Mouse (Mus musculus): ENCODE data around the gene Fam69a. TPM values are rescaled to one million over a fixed set of nuclear protein-coding genes. Genes with fewer than 3 reads are reported as not detected.
"Not testable (repeated sequence)": the region's sequence is repeated elsewhere in the genome, so short reads cannot be mapped to it uniquely, and the experiment has no call there.

Fam69a gene
- 46.2 and 51.2 TPM in 2 replicates for polyA plus RNA-seq (2015; fragmentation: Nextera tagmentation; extraction: Ambion mirVana)

DNA sequence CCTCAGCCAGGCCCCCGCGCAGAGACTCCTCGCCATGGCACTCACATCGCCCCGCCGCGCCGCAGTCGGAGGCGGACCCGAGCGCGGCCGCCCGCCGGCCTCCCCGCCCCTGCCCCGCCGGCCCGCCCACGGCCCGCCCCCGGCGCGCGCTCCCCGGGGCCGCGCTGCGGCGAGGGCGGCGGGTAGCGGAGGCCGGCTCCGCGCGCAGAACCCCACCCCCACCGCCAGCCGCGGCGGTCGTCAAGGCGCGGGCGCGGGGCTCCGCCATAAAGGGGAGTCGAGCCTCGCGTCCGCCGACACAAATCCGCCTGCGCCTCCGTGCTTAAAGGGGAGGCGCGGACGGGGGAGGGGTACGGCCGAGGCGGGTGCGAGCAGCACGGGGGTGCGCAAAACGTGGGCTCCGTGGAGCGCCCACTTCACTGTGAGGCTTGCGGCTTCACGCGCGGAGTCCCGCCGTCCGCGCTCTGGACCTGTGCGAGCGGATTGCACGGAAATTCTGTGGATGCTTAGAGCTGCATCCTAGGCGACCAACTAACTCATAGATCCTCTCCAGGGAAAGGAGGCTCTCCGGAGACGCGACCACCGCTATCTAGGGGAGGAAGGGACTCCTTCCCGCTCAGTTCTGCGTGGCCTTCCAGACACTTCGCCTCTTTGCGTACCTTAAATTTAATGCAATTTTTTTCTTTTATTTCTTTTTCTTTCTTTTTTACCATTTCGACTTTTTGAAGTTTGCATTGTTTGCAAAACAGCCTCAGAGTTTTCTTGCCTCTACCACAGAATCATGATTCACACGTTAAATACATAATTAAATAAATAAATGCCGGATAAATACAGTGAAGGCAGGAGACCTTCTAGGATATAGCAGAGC is at the start of gene Fam69a:
Gene Fam69a (minus strand): TSS at position 119 of the 868 bp plus-strand sequence.
- peak; percentile 94 for ATAC-seq (ENCODE audit: low read depth)
- peak within 1 kb of the TSS; percentile 95 for H3K9ac ChIP-seq
- peaks cover 19% of the 10 kb centered on the region for H3K4me1 ChIP-seq (replicated peaks)

DNA sequence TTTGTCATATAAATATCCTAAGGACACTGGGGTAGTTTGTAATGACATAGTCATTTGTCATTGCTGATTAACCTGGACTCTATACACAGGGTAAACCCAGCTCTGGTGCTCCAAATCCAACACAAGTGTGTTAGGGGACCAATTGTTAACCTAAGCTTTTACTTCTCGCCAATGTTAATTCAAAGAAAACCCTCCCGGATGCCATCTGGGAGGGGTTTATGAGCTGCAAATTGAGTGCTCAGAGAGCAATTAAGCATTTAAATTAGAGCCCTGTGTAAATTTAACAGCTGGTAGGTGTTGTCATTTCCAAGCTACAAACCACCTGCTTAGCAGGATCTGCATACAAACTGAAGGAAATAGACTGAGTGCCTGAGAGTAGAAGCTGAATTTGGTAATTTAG is 48.6 kb upstream of the Fam69a start:
- 3% methylated on average over 2 of the region's 2 CpGs for WGBS
- no peak overlapping the region for H3K9ac ChIP-seq
- no peak overlapping the region for H3K4me3 ChIP-seq
- H3K27ac ChIP-seq (replicated peaks) = no peak overlapping the region
- H3K4me2 ChIP-seq = no peak overlapping the region
- H3K27me3 ChIP-seq = no peaks in the 10 kb centered on the region
- no peaks in the 10 kb centered on the region for H3K36me3 ChIP-seq
- ATAC-seq (ENCODE audit: low read depth) = peak; percentile 91
- H3K4me1 ChIP-seq (replicated peaks) = no peaks in the 10 kb centered on the region
- H3K9me3 ChIP-seq = no peaks in the 10 kb centered on the region

More for the DNA sequence above, at the start of gene Fam69a:
- H3K36me3 ChIP-seq = no peaks in the 10 kb centered on the region
- H3K4me2 ChIP-seq = peak within 1 kb of the TSS; percentile 65
- H3K9me3 ChIP-seq = no peaks in the 10 kb centered on the region
- no peaks in the 10 kb centered on the region for H3K27me3 ChIP-seq
- under 1% methylated on average over 71 of the region's 91 CpGs for WGBS
- H3K27ac ChIP-seq (replicated peaks) = peak within 1 kb of the TSS; percentile 97
- peak within 1 kb of the TSS; percentile 88 for H3K4me3 ChIP-seq

DNA sequence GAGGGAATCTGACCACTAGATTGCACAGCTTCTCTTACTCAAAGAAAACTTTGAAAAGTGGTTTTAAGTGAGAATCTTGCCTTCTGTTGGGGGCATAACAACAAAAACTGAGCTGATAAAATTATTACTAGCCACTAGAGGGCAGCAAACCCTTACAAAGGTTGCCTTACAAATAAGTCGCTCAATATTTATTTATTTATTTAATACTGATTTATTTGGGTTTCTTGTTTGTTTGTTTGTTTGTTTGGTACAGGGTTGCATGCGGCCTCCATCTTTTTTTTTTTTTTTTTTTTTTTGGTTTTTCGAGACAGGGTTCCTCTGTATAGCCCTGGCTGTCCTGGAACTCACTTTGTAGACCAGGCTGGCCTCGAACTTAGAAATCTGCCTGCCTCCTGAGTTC is 47.3 kb upstream of the Fam69a start:
- H3K4me3 ChIP-seq = no peak overlapping the region
- H3K27me3 ChIP-seq = no peaks in the 10 kb centered on the region
- H3K27ac ChIP-seq (replicated peaks) = no peak overlapping the region
- 35% methylated on average over 4 of the region's 4 CpGs for WGBS
- ATAC-seq (ENCODE audit: low read depth) = no peak
- no peaks in the 10 kb centered on the region for H3K9me3 ChIP-seq
- no peak overlapping the region for H3K9ac ChIP-seq
- no peaks in the 10 kb centered on the region for H3K36me3 ChIP-seq
- no peaks in the 10 kb centered on the region for H3K4me1 ChIP-seq (replicated peaks)
- H3K4me2 ChIP-seq = no peak overlapping the region

DNA sequence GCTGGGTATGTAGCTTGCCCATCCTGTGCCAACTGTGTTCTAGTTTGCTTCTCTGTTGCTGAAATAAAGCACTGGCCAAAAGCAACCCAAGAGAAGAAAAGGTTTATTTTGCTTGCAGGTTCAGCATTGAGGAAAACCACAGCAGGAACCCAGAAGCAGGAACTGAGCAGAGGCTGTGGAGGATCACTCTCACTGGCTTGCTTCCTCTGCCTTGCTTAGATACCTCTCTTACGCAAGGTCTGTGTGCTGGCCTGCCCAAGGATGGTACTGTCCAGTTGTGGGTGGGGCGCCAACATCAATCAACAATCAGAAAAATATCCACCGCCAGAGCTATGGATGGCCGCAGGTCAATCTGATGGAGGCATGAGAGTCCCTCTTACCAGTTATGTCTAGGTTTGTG is 44.4 kb upstream of the Fam69a start:
- WGBS = 94% methylated on average over 4 of the region's 4 CpGs
- no peak overlapping the region for H3K4me3 ChIP-seq
- H3K27me3 ChIP-seq = no peaks in the 10 kb centered on the region
- H3K9ac ChIP-seq = no peak overlapping the region
- H3K9me3 ChIP-seq = no peaks in the 10 kb centered on the region
- H3K36me3 ChIP-seq = no peaks in the 10 kb centered on the region
- ATAC-seq (ENCODE audit: low read depth) = no peak
- no peak overlapping the region for H3K4me2 ChIP-seq
- no peaks in the 10 kb centered on the region for H3K4me1 ChIP-seq (replicated peaks)
- no peak overlapping the region for H3K27ac ChIP-seq (replicated peaks)

DNA sequence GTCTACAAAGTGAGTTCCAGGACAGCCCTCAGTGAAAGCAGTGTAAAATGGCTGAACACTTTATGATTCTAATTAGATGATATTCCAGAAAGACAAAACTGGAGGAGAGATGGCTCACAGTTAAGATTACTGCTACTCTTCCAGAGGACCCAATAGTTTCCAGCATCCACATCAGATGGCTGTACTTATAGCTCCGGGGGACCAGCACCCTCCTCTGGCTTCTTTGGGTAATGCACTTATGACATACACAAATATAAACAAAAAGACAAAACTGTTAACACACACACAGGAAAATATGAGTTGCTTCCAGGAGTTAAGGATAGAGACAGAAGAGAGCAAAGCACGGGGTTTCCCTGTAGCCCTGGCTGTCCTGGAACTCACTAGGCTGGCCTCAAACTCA is 43.1 kb upstream of the Fam69a start:
- Histone ChIP-seq H3K4me1 (replicated peaks) (no peaks in the 10 kb centered on the region), H3K27ac (replicated peaks) (no peak overlapping the region), H3K9ac (no peak overlapping the region), H3K27me3 (no peaks in the 10 kb centered on the region), H3K36me3 (no peaks in the 10 kb centered on the region), H3K4me2 (no peak overlapping the region), H3K4me3 (no peak overlapping the region), H3K9me3 (no peaks in the 10 kb centered on the region)
- ATAC-seq (ENCODE audit: low read depth) = no peak
- WGBS = 83% methylated on average over 2 of the region's 2 CpGs

DNA sequence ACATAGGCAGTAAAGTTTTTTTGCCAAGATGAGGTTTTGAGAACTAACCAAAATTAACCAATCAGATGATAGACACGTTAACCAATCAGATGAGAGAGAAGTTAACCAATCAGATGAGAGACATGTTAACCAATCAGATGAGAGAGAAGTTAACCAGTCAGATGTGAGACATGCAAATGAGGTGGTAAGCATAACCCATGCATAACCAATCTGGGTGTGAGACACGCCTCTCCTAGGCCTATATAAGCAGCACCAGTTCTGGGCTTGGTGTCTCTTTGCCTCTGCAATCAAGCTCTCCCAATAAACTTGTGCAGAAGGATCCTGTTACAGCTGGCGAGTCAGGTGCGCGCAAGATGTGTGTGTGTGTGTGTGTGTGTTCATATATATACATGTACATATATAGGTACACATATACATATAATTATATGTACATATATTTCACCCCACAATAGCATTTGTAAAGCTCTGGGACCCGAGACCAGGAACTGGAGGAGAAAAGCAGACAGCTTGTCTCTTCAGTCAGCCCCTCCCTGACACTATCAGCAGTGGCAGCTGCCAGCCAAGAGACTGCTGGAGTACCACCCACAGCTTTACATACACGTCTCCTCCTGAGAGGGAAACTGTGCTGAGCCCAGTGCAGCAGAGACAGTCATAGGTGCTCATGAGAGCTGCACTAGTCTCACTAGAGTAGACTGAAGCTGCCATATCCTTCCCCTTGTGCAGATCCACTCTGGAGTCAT is 42.1 kb upstream of the Fam69a start:
- H3K36me3 ChIP-seq; H3K4me1 ChIP-seq (replicated peaks); H3K4me2 ChIP-seq; H3K9me3 ChIP-seq; H3K27me3 ChIP-seq; H3K9ac ChIP-seq; H3K4me3 ChIP-seq; ATAC-seq (ENCODE audit: low read depth); H3K27ac ChIP-seq (replicated peaks): not testable (repeated sequence)
- 93% methylated on average over 7 of the region's 7 CpGs for WGBS

DNA sequence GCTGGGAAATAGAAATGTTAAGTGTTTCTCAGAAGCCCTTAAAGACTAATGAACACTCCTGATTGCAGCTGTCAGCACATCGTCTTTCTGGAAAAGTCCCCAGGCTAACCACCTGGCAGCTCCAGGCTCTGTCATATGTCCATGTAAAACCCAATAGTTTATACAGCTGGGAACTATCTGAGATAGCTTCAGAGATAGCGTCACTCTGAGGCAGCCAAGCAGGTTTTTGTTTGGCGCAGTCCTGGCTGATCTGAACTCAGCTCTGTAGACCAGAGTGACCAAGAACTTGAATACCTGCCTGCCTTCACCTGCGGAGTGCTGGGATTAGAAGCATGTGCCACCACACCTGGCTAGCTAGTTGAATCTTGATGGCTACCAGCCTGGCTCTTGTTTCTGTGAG is 41.3 kb upstream of the Fam69a start:
- 89% methylated on average over 4 of the region's 4 CpGs for WGBS
- ATAC-seq (ENCODE audit: low read depth) = no peak
- Histone ChIP-seq H3K4me2 (no peak overlapping the region), H3K27ac (replicated peaks) (no peak overlapping the region), H3K4me3 (no peak overlapping the region), H3K4me1 (replicated peaks) (no peaks in the 10 kb centered on the region), H3K9me3 (no peaks in the 10 kb centered on the region), H3K36me3 (no peaks in the 10 kb centered on the region), H3K9ac (no peak overlapping the region), H3K27me3 (no peaks in the 10 kb centered on the region)

DNA sequence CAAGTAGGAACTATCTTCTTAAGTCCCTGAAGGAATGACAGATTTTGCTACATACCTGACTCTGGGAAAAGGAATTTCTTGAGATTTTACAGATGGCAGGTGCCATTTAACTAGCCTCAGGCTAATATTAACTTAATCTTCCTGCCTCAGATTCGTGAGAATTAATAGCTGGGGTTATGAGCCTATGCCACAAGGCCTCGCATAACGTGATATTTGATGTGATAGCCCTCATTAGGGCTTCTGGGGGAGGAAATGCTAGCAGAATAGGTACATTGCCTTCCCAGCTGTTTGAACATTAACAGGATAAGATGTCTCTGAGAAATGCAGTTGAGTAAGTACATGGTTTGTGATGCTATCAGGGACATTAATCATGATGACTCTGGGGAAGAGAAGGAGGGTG is 34.5 kb upstream of the Fam69a start:
- H3K4me1 ChIP-seq (replicated peaks) = no peaks in the 10 kb centered on the region
- WGBS = 71% methylated on average over 3 of the region's 3 CpGs

DNA sequence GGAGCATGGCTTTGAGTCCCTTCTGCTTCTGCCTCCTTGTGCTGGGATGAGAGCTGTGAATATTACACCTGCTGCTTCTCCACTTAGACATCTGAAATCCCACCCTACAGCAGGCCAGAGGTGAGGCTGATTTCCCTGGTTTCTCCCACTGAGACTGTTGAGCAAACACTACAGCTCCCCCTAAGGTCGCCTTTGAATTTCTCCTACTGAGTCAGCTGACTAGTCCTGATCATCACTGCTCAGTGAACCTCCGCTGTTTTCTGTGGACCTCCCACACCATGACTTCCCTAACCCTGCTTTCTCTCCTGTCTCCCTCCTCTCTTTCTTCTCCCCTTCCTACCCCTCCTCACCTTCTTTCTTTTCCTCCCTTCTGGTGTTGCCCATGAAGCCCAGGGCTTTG is 32.5 kb upstream of the Fam69a start:
- ATAC-seq (ENCODE audit: low read depth) = no peak
- H3K9me3 ChIP-seq = no peaks in the 10 kb centered on the region
- no peaks in the 10 kb centered on the region for H3K27me3 ChIP-seq
- H3K4me2 ChIP-seq = no peak overlapping the region
- WGBS = 21% methylated on average over 2 of the region's 2 CpGs
- no peak overlapping the region for H3K27ac ChIP-seq (replicated peaks)
- no peak overlapping the region for H3K4me3 ChIP-seq
- no peaks in the 10 kb centered on the region for H3K4me1 ChIP-seq (replicated peaks)
- H3K36me3 ChIP-seq = no peaks in the 10 kb centered on the region
- H3K9ac ChIP-seq = no peak overlapping the region

More for the DNA sequence above, 34.5 kb upstream of the Fam69a start:
- H3K9me3 ChIP-seq = no peaks in the 10 kb centered on the region
- no peak for ATAC-seq (ENCODE audit: low read depth)
- no peak overlapping the region for H3K27ac ChIP-seq (replicated peaks)
- no peak overlapping the region for H3K9ac ChIP-seq
- H3K36me3 ChIP-seq = no peaks in the 10 kb centered on the region
- no peak overlapping the region for H3K4me3 ChIP-seq
- no peaks in the 10 kb centered on the region for H3K27me3 ChIP-seq
- no peak overlapping the region for H3K4me2 ChIP-seq

DNA sequence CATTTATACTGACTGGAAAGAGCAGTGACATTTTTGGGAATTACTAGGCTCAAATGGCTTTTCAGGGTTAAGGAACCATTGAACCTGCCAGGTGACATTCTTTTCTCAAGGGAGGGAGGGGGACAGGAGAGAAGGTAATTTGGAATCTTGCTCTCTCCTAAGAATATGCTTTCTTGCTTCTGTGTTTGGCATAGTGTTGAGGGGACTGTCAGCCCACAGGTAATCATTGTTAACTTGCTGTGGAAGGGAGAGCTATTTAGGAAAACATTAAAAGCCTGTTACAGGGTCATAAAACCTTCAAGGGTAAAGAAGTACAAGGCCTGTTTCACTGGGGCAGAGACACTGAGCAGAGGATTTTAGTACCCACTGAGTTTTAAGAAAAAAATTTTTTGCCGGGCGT is 30.3 kb upstream of the Fam69a start:
- Histone ChIP-seq H3K36me3 (no peaks in the 10 kb centered on the region), H3K9me3 (no peaks in the 10 kb centered on the region), H3K27ac (replicated peaks) (no peak overlapping the region), H3K27me3 (no peaks in the 10 kb centered on the region), H3K4me2 (no peak overlapping the region), H3K4me1 (replicated peaks) (no peaks in the 10 kb centered on the region), H3K4me3 (no peak overlapping the region), H3K9ac (no peak overlapping the region)
- ATAC-seq (ENCODE audit: low read depth) = no peak
- WGBS = 90% methylated on average over 2 of the region's 2 CpGs

DNA sequence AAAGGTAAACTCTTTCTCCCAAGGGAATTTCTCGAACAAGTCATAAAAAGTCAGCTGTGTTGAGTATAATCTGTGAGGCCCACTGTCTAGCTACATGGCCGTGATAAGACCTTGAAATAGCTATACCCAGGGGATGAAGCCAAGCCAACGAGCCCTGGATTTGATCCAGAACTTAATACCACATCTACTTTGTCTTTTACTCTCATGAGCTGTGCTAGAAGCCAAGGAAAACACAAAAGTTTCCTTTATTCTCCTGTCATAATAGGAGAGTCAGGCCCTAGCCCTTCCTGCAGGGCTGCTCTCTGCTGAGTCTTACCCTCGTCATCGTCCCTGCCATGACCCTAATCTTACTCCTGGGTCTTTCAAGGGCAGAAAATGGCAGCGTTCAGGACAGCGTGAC is 28.5 kb upstream of the Fam69a start:
- Histone ChIP-seq H3K4me3 (no peak overlapping the region), H3K4me1 (replicated peaks) (no peaks in the 10 kb centered on the region), H3K27ac (replicated peaks) (no peak overlapping the region), H3K36me3 (no peaks in the 10 kb centered on the region), H3K9ac (no peak overlapping the region), H3K9me3 (no peaks in the 10 kb centered on the region), H3K27me3 (no peaks in the 10 kb centered on the region), H3K4me2 (no peak overlapping the region)
- no peak for ATAC-seq (ENCODE audit: low read depth)
- WGBS = 63% methylated on average over 7 of the region's 7 CpGs

DNA sequence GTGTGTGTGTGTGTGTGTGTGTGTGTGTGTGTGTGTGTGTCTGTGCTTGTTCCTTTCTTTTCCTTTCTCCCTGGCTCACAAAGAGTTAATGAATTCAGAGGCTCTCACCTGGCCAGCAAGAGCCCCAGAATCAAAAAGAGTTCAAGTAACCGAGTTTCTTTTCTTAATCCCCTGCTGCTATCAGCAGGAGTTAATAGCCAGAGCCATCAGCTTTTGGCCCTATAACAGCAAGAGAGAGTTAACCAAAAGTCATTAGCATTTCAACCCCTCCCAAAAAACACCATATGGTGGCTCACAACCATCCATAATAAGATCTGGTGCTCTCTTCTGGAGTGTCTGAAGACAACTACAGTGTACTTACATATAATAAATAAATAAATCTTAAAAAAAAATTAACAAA is 27.3 kb upstream of the Fam69a start:
- Histone ChIP-seq H3K4me2 (no peak overlapping the region), H3K36me3 (no peaks in the 10 kb centered on the region), H3K9ac (no peak overlapping the region), H3K27me3 (no peaks in the 10 kb centered on the region), H3K9me3 (no peaks in the 10 kb centered on the region), H3K4me3 (no peak overlapping the region), H3K4me1 (replicated peaks) (no peaks in the 10 kb centered on the region), H3K27ac (replicated peaks) (no peak overlapping the region)
- no peak for ATAC-seq (ENCODE audit: low read depth)
- 0% methylated on average over 1 of the region's 1 CpGs for WGBS
